In the genomic region with DNA sequence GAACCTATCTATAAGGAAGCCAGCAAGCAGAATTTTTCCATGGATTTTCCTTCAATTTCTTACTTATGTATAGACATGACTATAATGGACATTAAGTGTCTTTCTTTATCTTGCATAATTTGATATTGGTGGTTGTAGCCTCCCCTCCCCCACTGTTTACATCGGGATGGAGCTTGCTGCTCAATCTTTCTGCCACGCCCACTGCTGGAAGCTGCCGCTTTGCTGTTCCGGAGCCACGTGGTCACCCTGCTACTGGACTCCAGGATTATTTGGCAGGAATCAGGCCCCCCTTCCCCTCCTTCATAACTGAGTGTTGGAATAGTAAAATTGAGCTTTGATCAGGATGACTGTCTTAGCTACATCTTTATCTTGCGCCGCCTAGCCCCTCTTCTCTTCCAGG, we compare ENCODE assay signal across 9 mouse cellular contexts. TPM values are rescaled to one million over a fixed set of nuclear protein-coding genes. Genes with fewer than 3 reads are reported as not detected.
DNase-seq lines count a peak whose midpoint lies in the region; ATAC-seq and TF ChIP-seq lines count a peak whose summit lies in the region.
"Had no signal": no experiment of that assay in that cellular context is flagged by ENCODE, and none has a peak within 500 bp of the region (broad histone marks: within the 10 kb centered on the region; RNA-seq: fewer than 3 reads in every experiment).

No protein-coding gene starts in this region.

- H3K9me3 ChIP-seq in heart, embryonic 11.5 days (replicated peaks; ENCODE audit: control insufficient read depth, low read length), result no peaks in the 10 kb centered on the region
- H3K9me3 ChIP-seq: embryonic facial prominence, embryonic 15.5 days had no signal

- TF ChIP-seq CTCF in kidney, adult 2 months (conservative IDR thresholded peaks at IDR 0.05; ENCODE audit: insufficient read depth, insufficient read length, low read depth, low read length), result no peak
- no peak for TF ChIP-seq CTCF in brain, embryonic 14.5 days (IDR thresholded peaks at IDR 0.05; ENCODE audit: borderline replicate concordance, extremely low read depth, insufficient read depth, insufficient read length)

- H3K27me3 ChIP-seq in kidney, adult 2 months (replicated peaks; ENCODE audit: control insufficient read depth, insufficient read depth, low read length), result no peaks in the 10 kb centered on the region
- no peaks in the 10 kb centered on the region for H3K27me3 ChIP-seq in heart, embryonic 11.5 days (ENCODE audit: control insufficient read depth, insufficient read depth, low read length)
- H3K27me3 ChIP-seq: embryonic facial prominence, embryonic 15.5 days had no signal

- peak; percentile 25 for DNase-seq in kidney, adult 2 months
- DNase-seq in kidney, adult 9 months, result no peak
- DNase-seq in brain, embryonic 14.5 days (ENCODE audit: low read depth), result peak; percentile 18
- DNase-seq in lung, postnatal 10 days, result peak; percentile 65
- no peak for DNase-seq in frontal cortex, adult 2 months (ENCODE audit: extremely low spot score in 1 of 2, low spot score in 1 of 2)
- DNase-seq: right cerebral cortex, postnatal 25 days had no signal

- H3K9ac ChIP-seq in heart, embryonic 11.5 days (ENCODE audit: low read depth, low read length), result no peak overlapping the region
- H3K9ac ChIP-seq: embryonic facial prominence, embryonic 15.5 days had no signal

- no peaks in the 10 kb centered on the region for H3K4me1 ChIP-seq in kidney, adult 2 months (ENCODE audit: control insufficient read depth, insufficient read depth, low read length)
- no peaks in the 10 kb centered on the region; the same call in 1 of the 2 replicates for H3K4me1 ChIP-seq in heart, embryonic 11.5 days (ENCODE audit: control insufficient read depth, insufficient read depth, low read length)

- H3K4me2 ChIP-seq in heart, embryonic 11.5 days, result peak overlapping the region; percentile 16
- H3K4me2 ChIP-seq: embryonic facial prominence, embryonic 15.5 days had no signal

- H3K4me3 ChIP-seq in kidney, adult 2 months (ENCODE audit: insufficient read depth, low read depth, low read length), result no peak overlapping the region
- no peak overlapping the region for H3K4me3 ChIP-seq in heart, embryonic 11.5 days (ENCODE audit: low read depth, low read length)
- H3K4me3 ChIP-seq: embryonic facial prominence, embryonic 15.5 days had no signal

- no peak for TF ChIP-seq POLR2A in kidney, adult 2 months (IDR thresholded peaks at IDR 0.05; ENCODE audit: low read depth, low read length)
- no peak for TF ChIP-seq POLR2A in brain, embryonic 14.5 days (IDR thresholded peaks at IDR 0.05; ENCODE audit: borderline replicate concordance, extremely low read depth, insufficient read depth, insufficient read length, poor library complexity, severe bottlenecking)

- 36% methylated on average over 7 of the region's 7 CpGs for WGBS in kidney, adult 2 months
- 31% methylated on average over 7 of the region's 7 CpGs for WGBS in heart, embryonic 11.5 days (ENCODE audit: insufficient replicate concordance)

- no peaks in the 10 kb centered on the region for H3K36me3 ChIP-seq in kidney, adult 2 months (ENCODE audit: control insufficient read depth, insufficient read depth, low read length)
- no peaks in the 10 kb centered on the region for H3K36me3 ChIP-seq in heart, embryonic 11.5 days (ENCODE audit: control insufficient read depth, insufficient read depth, low read length)
- H3K36me3 ChIP-seq: embryonic facial prominence, embryonic 15.5 days had no signal

- ATAC-seq in heart, embryonic 11.5 days (replicated peaks; ENCODE audit: insufficient number of reproducible peaks, low FRiP score, low TSS enrichment), result no peak
- ATAC-seq in megakaryocyte progenitor cell, adult 5-6 weeks (replicated peaks; ENCODE audit: poor library complexity), result no peak

- H3K27ac ChIP-seq in kidney, adult 2 months (ENCODE audit: insufficient read depth, low read depth, low read length), result no peak overlapping the region
- no peak overlapping the region for H3K27ac ChIP-seq in heart, embryonic 11.5 days (ENCODE audit: low read depth, low read length)
- H3K27ac ChIP-seq: embryonic facial prominence, embryonic 15.5 days had no signal

RNA-seq across cellular contexts. Expression of gene Rabgap1l, which starts 46.2 kb away (rescaled TPM):
- 8.8 and 12.9 TPM in 2 replicates for polyA plus RNA-seq in kidney, adult 2 months (2012; rRNA removed)
- polyA plus RNA-seq in brain, embryonic 14.5 days (2012; rRNA removed), result 30.4 and 40.7 TPM in 2 replicates
- polyA plus RNA-seq in heart, embryonic 11.5 days (2014; fragmentation: Nextera tagmentation; extraction: Ambion mirVana), result 53.5 and 58.1 TPM in 2 replicates
- polyA plus RNA-seq in frontal cortex, adult 2 months (2012; rRNA removed), result 61.9 and 79.8 TPM in 2 replicates
- total RNA-seq in megakaryocyte progenitor cell, adult 5-6 weeks (2015), result 122 and 143 TPM in 2 replicates
- total RNA-seq in megakaryocyte progenitor cell, adult 5-6 weeks (2017), result 149 and 173 TPM in 2 replicates

Comparison
In these comparisons a context has a peak if more than half of its experiments do, and no peak if none do; other contexts are left out.
1. DNase-seq: peak in kidney, adult 2 months (single experiment), brain, embryonic 14.5 days (single experiment) and lung, postnatal 10 days (single experiment); none in kidney, adult 9 months (single experiment) and frontal cortex, adult 2 months (0 of 2).